Mouse (Mus musculus): Measurements from ENCODE around the gene Dbf4.

The Dbf4 gene

DNA sequence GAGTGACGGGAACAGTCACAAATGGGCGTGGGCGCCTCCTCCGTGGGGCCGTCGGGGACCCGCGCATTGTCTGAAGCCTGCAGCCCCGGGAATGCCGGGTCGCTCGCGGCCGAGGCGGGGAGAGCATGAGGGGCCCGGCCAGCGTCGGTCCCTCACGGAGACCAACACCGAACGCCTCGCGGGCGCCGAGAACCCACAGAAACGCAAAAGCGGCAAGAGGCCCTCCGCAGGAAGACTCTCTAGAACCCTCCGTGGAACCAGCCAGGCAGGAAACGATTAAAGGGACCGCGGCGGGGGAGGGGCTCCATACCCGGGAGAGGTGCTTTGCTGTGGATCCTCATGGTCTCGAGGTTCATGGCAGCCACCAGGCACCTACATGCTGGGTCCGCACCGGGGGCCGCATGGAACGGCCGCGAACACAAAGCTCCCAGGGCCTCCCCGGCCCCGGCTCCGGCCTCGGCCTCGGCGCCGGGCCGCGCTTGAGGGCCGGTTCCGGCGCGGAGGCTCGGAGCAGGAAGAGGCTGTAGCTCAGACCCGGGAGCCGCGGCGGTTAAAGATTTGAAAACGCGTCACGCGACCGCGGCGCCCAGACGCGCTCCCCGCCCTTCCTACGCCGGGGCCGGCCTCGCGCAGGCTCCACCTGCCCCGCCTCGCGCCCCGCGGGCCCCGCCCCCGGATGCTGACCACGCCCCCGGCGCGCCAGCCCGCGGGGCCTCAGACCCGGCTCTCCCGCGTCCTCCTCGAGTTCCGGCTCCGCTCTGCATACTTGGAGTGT is at the start of gene Dbf4, which contains the start of gene Slc25a40:
Dbf4 (minus strand) TSS at position 560 of the 775 bp plus-strand sequence.
Slc25a40 (plus strand) TSS at position 694 of the 775 bp plus-strand sequence.
- DNase-seq (ENCODE audit: low spot score in 2 of 2): peak; percentile 90 to 91

DNA sequence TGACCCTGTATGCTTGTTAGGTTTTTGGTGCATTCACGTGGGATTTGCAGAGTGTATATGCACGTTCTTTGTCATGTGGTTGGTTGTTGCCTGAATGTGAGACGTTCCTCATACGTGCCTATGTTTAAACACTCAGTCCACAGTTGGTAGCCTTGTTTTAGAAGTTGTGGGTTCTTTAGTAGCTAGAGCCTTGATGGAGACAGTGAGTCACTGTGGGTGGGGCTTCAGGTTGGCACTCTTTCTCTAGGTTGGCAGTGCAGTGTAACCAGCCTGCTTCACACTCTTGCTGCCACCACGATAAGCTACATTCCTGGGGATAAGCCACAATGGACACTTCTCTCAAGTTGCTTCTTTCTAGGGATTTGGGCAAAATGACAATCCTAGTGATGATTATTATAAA is 34.0 kb upstream of the Dbf4 start:
- no peak for DNase-seq (ENCODE audit: low spot score in 2 of 2)

DNA sequence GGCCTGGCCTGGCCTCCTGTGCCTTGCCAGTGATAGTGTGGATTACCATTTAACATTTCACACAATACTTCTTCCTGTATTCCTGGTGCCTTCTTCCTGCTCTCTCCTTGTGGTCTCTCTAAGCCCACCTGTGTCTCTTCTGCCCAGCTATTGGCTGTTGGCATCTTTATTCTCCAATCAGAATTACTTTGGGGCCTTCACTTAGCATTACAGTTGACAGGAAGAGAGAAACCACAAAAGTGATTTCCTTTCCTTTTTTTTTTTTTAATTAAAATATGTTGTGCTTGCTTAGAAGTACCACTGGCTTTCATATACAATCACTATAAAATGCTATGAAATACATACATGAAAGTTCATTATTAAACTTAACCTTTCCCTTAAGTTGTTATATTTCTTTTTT is 33.0 kb upstream of the Dbf4 start:
- no peak for DNase-seq (ENCODE audit: low spot score in 2 of 2)

DNA sequence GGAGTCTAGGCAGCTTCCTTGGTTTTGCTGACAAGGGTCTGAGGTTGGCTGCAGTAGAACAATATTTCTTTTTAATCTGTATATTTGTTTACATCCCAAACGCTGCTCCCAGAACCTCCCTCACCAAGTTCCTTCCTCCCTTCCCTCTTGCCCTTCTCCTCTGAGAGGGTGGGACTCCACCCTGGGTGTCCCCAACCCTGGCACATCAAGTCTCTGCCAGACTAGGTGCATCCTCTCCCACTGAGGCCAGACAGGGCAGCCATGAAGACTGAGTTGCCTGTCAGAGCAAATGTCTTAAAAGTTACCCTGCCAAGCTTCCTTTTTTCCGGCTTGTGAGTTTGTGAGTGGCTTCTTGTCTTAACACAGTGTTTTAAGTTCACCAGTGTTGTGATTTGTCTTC is 16.6 kb upstream of the Dbf4 start:
- no peak for DNase-seq (ENCODE audit: low spot score in 2 of 2)

DNA sequence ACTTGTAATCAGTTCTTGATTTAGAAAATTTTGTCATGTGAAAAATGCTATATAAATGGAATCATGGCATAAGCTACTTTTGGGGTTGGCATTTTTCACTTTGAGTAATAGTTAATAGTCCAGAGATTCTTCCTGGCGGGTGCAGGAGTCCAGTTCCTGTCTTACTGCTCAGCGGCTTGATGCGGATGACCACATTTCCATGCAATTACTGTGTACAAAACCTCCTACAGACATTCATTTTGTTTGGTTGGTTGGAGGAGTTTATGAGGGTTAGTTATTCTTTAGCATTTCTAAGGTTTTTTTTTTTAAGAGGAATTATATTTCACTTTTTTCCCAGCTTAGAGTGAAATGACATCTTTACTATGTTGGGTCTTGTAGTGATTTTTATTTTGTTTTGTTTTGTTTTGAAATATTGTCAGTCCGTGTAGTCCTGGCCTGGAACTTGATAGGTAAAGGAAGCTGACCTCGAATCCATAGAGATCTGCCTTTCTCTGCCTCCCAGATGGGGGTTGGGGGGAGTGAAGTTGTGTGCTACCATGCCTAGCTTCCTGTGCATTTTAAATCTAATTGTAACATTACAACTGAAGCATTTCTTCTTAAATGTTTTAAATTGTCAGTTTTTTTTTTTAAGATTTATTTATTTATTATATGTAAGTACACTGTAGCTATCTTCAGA is 15.1 kb upstream of the Dbf4 start:
- DNase-seq (ENCODE audit: low spot score in 2 of 2): no peak

DNA sequence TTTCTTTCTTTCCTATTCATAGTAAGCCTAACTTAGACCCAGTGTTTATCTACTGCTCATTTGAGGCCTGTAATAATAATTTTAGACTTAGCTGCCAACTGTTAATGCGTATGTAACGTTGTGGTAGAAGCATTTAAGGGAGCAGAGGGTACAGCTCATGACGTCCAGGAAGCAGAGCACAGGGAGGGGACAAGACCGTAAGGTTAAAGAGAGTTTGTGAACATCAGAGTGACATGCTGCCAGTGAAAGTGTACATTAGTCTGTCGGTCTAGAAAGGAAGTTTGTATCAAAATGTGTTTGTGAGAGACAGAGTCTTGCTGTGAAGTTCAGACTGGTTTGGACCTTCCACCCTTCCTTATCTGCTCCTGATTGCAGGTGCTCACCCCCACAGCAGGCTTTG is 3.4 kb upstream of the Dbf4 start:
- DNase-seq (ENCODE audit: low spot score in 2 of 2): no peak

DNA sequence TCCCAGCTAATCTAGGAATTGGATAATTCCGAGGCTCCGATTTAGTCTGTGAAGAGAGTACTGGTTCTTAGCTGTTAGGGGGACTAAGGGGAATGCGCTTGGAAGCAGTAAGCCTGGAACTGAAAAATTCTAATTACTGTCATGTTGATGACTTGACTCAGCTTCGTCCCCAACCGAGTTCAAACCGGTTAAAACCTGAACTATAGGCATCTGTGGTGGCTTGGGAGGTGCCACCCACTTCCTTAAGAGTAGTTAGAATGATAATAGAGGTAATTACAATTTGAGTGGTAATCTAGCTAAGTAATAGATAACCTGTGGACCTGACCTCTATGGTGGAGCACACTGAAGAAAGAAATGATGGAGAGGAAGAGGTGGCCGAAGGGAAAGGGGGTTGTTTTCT is 1.6 kb upstream of the Dbf4 start:
- no peak for DNase-seq (ENCODE audit: low spot score in 2 of 2)

DNA sequence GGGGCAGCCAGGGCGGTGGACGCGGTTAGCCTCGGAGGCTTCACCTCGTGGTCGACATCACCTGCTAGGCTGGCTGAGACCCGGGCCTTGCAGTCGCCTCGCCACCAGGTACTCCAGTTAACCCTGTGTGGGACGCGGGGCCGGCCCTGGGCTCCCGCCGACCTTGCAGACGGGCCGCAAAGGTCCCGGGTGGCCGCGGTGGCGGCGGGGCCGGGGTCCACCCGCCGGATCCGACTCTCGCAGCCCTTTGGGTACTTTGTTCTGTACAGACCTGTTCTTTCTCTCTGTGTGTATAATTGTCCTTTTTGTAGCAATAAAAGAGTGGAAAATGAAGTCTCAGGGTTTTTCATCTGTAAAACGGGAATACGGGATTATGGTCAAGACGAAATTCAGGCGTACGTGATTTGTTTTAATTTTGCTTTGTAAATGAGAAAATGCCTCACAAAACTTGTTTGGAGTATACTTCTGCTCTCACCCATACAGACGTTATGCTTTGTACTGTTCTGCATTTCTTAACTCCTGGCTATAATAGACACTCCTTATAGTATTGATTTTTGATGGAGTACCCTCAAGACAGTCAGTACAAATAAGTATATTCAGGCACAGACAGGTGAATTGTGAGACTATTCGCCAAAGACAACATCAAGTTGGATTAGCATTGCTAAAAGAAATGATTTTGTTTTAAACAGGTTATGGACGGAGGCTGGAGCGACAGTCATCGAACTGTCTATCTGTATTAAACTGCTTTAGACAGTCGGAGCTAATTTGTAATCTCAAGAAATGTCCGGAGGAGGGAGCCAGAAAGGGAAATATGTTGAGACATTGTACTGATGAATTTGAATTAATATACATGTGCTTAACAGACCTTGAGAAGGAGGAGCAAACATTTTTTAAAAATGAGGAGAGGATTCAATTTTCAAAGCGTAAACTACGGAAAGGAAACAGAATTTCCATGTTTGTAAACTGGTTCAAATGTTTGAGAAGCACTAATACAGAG is 714 bp upstream of the Dbf4 start:
- DNase-seq (ENCODE audit: low spot score in 2 of 2): no peak

DNA sequence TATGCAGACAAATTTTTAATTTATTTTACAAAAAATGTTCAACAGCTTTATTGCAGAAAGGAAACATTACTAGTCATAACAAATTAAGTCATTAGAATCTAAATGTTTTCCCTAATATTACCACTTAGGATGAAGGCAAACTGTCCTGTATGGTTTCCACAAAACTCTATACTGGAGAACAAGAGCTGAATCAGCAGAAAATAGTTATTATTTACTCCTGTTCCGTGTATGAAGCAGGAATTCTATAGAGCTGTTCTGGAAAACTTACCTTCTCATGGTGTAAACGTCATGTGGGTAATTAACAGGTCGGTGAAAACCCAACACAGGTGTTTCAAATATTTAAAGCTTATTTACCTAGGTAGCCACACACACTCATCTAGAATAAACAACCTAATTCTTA is 1.1 kb downstream of the Dbf4 start:
- no peak for DNase-seq (ENCODE audit: low spot score in 2 of 2)

DNA sequence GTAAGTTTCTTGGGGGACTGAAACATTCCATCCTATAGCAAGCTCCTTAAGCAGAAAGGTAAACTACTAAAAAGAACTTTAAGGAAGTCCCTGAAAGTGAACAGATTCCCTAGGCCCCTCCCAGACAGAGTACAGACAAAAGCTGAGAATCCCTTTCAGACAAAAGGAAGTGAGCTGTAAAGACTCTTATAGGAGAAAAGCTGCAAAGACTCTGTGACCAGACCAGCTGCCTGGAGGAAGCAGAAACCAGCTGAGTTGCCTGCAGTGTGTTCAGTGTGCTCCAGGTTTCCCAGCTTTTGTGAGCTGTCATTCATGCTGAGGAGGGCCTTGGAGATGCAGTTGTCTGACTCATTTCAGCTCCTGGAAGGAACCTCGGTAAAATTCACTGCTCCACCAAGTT is 5.1 kb downstream of the Dbf4 start:
- DNase-seq (ENCODE audit: low spot score in 2 of 2): no peak

DNA sequence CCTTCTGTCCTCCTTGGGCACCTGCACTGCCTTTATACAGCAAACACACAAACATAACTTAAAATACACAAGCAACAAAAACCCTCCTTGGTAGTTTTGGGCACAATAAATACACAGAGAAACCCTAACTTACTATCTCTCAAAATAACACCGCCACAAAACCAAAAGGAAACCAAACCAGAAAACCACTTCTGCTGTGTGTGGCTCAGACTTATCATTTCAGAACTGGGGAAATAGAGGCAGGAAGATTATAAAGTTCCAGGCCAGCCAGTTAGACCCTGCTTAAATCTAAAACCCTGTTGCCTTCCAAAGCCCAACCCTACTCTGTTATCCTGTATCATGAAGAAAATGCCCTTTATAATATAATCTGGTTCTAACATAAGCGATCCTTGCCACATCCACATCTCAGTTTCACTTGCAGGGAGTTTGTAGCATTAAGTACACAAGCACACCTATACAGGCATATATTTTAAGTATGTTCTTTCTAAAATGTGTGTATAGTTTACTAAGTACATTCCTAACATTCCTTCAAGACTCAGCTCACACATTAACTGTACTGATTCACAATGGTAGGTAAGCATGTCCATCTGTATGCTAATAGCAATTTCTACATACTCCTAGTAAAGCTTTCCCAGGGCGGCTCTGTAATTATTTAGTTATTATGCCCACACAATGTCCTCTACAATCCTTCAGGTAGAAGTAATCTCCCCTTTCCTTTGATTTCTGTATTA is 5.7 kb downstream of the Dbf4 start:
- no peak for DNase-seq (ENCODE audit: low spot score in 2 of 2)

DNA sequence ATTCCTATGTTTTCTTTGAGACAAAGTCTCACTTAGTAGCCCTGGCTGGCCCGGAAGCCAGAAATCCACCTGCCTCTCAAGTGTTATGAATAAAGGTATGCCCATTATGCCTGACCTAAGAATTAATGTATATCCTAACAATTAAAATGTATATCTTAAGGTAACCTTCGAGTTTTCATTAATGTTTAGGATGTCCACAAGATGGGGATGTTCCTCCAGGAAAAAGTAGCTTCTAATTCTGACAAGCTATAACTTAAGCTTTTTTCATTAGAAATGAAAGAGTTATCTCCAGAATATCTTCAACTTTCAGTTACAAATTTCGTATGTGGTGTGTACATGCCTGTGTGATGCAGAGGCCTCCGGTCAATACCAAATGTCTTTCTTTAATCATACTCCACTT is 13.8 kb downstream of the Dbf4 start:
- no peak for DNase-seq (ENCODE audit: low spot score in 2 of 2)

DNA sequence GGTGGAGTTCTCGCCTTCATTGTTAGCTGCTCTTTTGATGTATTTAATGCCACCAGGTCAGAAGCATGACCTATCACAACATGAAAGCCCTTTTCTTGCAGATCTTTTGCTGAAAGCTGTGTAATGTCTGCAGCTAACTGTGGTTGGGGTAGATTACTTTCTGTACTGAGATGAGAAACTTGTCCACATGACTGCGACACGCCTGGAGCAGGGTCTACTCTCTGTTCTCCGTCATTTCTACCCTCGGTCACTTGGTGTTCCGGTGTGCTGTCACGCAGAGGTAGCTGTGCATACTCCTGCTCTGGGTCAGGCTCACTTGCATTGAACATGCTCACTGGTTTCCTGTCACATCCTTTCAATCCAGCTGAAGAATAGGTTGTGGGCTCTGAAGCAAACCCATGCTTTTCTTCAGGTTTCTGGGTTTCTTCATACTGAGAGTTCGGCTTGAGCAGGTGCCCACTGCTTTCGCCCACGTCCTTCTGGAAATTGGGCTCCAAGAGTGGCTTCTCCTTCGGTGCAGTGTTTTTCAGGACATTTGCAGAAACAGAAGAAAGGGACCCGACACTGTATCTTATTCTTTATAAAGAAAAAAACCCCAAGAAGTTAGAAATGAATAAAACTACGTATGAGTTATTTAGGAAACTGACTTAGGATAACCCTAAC is 24.8 kb downstream of the Dbf4 start:
- no peak for DNase-seq (ENCODE audit: low spot score in 2 of 2)

DNA sequence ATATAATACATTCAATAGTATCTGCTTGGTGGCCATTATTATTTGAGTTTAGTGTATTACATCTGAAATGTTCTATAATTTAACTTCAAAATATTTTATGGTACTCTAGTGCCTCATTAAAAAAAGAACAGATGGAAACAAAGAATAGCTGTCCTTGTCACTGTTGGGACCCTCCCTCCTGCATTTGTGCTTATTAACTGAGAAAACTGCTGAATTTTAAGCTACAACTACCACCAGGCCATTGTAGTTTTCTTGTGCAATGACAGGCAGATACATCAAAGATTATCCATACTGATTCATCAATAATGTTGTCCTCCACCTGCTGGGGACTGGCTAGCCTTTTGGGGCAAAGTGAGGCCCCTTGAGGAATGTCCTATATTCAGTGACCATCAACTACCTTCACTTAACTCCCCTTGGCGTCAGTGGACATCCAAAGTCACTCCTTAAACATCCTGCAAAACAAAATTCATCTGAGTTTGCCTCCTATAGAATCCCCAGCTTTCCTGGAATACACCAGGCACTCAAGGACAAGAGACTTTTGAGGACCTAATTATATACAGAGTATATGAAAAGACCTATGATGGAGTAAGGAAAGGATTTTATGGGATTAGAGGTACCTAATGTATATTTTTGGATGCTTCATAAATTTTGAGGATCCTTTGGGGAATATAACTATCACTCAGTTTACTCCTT is 28.5 kb downstream of the Dbf4 start:
- DNase-seq (ENCODE audit: low spot score in 2 of 2): no peak

DNA sequence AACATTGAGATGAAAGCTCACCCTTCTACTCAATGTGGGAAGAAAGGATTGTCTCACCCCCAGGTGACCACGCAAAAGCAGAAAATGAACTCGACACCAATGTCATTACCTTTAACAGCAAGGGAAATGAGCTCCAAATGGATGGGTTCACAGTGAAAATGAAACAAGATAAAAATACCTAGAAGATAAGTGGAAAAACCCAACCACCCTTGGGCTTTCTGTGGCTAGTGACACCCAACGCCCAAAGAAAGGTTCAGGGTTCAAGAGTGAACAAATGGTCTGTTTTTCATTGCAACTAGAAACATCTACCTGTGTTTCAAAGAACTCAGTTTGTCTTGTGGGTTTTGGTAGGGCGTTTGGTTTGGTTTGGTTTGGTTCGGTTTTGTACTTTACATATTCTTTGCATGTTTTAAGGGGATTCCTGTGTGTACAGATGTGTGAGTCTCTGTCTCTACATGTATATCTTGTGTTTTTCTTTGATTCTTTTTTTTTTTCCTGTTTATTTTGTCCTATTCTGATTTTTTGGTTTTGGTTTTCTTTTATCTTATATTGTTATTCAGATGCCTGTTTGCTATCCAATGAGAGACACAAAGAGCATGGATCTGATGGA is 48.1 kb downstream of the Dbf4 start:
- no peak for DNase-seq (ENCODE audit: low spot score in 2 of 2)

DNA sequence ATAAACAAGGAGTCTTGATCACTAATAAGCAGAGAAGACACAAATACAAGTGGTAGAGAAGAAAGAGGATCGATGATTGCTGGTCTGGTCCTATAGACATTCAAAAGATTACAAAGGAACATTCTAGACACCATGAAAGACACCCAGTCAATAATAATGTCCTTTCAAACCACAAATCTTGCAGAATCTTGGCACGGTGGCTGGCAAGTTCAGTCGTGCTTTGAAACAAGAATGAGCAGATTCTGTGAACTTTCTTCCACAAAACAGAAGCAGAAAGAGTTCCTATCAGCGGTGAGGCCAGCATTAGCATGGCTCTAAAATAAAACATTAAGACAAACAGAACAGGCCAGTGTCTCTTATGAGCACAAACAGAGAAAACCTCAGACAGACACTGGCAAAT is 49.1 kb downstream of the Dbf4 start:
- no peak for DNase-seq (ENCODE audit: low spot score in 2 of 2)

DNA sequence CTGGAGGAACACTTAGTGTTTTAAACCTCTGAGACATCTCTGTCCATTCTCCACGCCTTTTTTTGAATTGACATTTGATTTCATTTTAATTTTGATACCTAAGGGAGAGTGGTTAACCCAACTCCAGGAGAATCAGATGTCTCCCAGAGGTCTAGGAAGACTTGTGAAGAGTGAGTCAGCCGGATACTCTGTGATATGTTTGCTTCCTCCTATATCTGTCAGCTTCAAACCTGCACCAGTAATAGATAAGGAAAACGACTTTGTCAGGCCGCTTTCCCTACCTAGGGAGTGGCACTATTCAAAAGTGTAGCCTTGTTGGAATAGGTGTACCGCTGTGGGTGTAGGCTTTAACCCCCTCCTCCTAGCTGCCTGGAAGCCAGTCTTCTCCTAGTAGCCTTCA is 53.7 kb downstream of the Dbf4 start:
- DNase-seq (ENCODE audit: low spot score in 2 of 2): no peak

DNA sequence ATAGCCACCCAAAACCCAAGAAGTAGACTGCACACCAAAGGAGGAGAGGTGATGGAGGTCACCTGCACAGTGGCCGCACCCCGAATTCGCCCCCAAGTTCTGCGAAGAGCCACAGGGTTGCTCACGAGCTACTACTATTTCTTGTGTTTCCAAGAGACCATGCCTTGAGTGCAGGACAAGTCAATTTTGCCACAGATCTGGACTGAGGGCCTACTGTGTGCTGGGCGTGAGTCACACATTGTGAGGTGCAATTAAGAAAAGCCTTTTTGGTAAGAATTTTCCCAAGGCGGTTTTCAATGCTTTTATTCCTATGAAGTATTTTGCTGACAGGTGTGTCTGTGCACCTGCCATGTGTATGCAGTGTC is 54.2 kb downstream of the Dbf4 start:
- DNase-seq (ENCODE audit: low spot score in 2 of 2): no peak

DNA sequence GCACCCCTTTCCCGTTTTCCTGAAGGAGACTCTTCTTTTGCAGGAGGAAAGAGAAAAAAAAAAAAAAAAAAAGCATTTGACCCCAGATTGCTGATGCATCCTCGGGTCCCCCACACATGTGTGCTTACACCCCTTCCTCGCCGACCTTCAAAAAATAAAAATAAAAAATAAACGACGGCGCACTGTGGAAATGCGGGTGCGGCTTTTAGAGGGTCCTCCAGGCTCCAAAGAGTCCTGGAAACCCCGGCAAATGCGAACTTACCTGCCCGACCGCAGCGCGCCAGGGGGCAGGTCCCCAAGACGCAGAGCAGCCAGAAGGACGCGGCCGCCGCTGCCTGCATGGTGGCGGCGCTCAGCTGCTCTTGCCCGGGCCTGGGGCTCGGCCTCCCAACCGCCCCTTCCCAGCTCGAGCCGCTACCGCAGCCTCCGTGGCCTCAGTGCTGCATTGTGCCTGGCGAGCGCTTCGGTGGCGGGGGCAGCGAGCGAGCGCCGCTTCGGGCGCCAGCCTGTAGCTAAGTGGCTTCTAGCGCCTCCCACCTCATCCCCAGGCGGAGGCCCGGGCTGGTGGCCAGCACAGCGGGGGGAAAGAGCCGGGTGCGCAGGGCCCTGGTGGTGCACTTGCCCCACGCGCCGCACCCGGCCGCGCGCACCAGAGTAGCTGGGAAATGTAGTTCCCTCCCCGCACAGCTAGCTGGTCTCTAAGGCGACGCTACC is 54.7 kb downstream of the Dbf4 start, which contains the start of gene Adam22:
Adam22 (minus strand) TSS at position 547 of the 714 bp plus-strand sequence.
- DNase-seq (ENCODE audit: low spot score in 2 of 2): peak; percentile 73 to 79
